Mouse (Mus musculus) colon, adult 2 months (tissue): Measurements from ENCODE around the gene Pkm. TPM values are rescaled to one million over a fixed set of nuclear protein-coding genes. Genes with fewer than 3 reads are reported as not detected.

Experiments
- polyA plus RNA-seq: library from polyadenylated mRNA; depleted of rRNA; stranded (reverse); fragments of >200 nt; gene quantifications from 2 replicates; pipeline ENCODE4 v1.2.3, GENCODE M21; 2012; rRNA removed

Gene Pkm
- polyA plus RNA-seq: 1,331 and 1,543 TPM in 2 replicates

GRCm38 (mm10) chr9:59655958-59656634 lies at the start of gene Pkm:
Gene Pkm, plus strand, starts transcription at chr9:59656368.

GRCm38 (mm10) chr9:59616622-59617306 lies 39.4 kb upstream of the Pkm start, which contains the start of gene Parp6:
Gene Parp6, plus strand, starts transcription at chr9:59617284.

GRCm38 (mm10) chr9:59679678-59680533 lies 23.7 kb downstream of the Pkm start, which contains the start of gene Gramd2:
Gene Gramd2, plus strand, starts transcription at chr9:59680144.

Other genes starting within 250 kb of the Pkm start
- 20.5 and 23.6 TPM in 2 replicates for gene Arih1, start 169.8 kb upstream of the Pkm start, polyA plus RNA-seq
- 142 and 176 TPM in 2 replicates for gene Hexa, start 116.8 kb upstream of the Pkm start, polyA plus RNA-seq
- gene Tmem202, start 116.5 kb upstream of the Pkm start, polyA plus RNA-seq: 0.34 and 0.86 TPM in 2 replicates
- gene Celf6, start 78.5 kb upstream of the Pkm start, polyA plus RNA-seq: 7.2 and 7.4 TPM in 2 replicates
- gene Parp6, start 39.1 kb upstream of the Pkm start, polyA plus RNA-seq: 16.8 and 17.4 TPM in 2 replicates
- gene Gramd2, start 23.8 kb downstream of the Pkm start, polyA plus RNA-seq: 4.0 and 4.3 TPM in 2 replicates
- 0.96 and 1.0 TPM in 2 replicates for gene Senp8, start 94.3 kb downstream of the Pkm start, polyA plus RNA-seq
- gene Myo9a, start 94.5 kb downstream of the Pkm start, polyA plus RNA-seq: 0.43 and 0.59 TPM in 2 replicates